Mouse (Mus musculus) erythroid progenitor cell, adult 5-6 weeks (primary cell): ENCODE results near the gene Pla2g16. TPM values are rescaled to one million over a fixed set of nuclear protein-coding genes. Genes with fewer than 3 reads are reported as not detected.

Experiments used
- ATAC-seq: replicated peaks from 2 replicates; pipeline ENCODE4 v1.8.0; 2016; ENCODE audit warnings: moderate number of reproducible peaks, mild to moderate bottlenecking, moderate TSS enrichment, inconsistent platforms; ENCODE audit not compliant: poor library complexity, low FRiP score, severe bottlenecking
- total RNA-seq, 2 experiments: library from RNA; stranded (forward) in 1 of 2; stranded (reverse) in 1 of 2; fragments of 150-400 nt in 1 of 2; fragments of 186-747, 209-891 nt in 1 of 2; gene quantifications; 2 replicates each; pipeline versions ENCODE4 v1.2.3 to v1.2.4; 2015 to 2017; ENCODE audit warnings: low replicate concordance in 2 of 2

Pla2g16 gene
- total RNA-seq, 2 experiments from 2014 or later, result 45.8 to 56.6 TPM

- ATAC-seq, result no peak
These were observed 5.4 kb downstream of the Pla2g16 start for GRCm38 (mm10) chr19:7562601-7563129.

GRCm38 (mm10) chr19:7563676-7564075 is 6.4 kb downstream of the Pla2g16 start:
- no peak for ATAC-seq

GRCm38 (mm10) chr19:7564457-7564856 is 7.2 kb downstream of the Pla2g16 start:
- no peak for ATAC-seq

- no peak for ATAC-seq
These were observed 9.6 kb downstream of the Pla2g16 start for GRCm38 (mm10) chr19:7566826-7567225.

GRCm38 (mm10) chr19:7568364-7568763 is 11.1 kb downstream of the Pla2g16 start:
- ATAC-seq, result no peak

- ATAC-seq, result no peak
These were observed 12.4 kb downstream of the Pla2g16 start for GRCm38 (mm10) chr19:7569650-7570049.

- no peak for ATAC-seq
These were observed 18.9 kb downstream of the Pla2g16 start for GRCm38 (mm10) chr19:7576180-7576579.

GRCm38 (mm10) chr19:7577710-7578109 is 20.5 kb downstream of the Pla2g16 start:
- ATAC-seq, result no peak

GRCm38 (mm10) chr19:7581042-7581441 is 23.8 kb downstream of the Pla2g16 start:
- ATAC-seq, result no peak

- no peak for ATAC-seq
These were observed 25.8 kb downstream of the Pla2g16 start for GRCm38 (mm10) chr19:7583101-7583500.

- ATAC-seq, result no peak
These were observed 26.3 kb downstream of the Pla2g16 start for GRCm38 (mm10) chr19:7583599-7583998.

GRCm38 (mm10) chr19:7585279-7585678 is 28.0 kb downstream of the Pla2g16 start:
- no peak for ATAC-seq

GRCm38 (mm10) chr19:7585764-7586163 is 28.5 kb downstream of the Pla2g16 start:
- ATAC-seq, result no peak

GRCm38 (mm10) chr19:7590795-7591194 is 33.5 kb downstream of the Pla2g16 start:
- no peak for ATAC-seq

- no peak for ATAC-seq
These were observed 34.8 kb downstream of the Pla2g16 start for GRCm38 (mm10) chr19:7592018-7592417.

GRCm38 (mm10) chr19:7595534-7595933 is 38.3 kb downstream of the Pla2g16 start:
- no peak for ATAC-seq

GRCm38 (mm10) chr19:7598481-7598880 is 41.2 kb downstream of the Pla2g16 start:
- no peak for ATAC-seq

- no peak for ATAC-seq
These were observed 44.3 kb downstream of the Pla2g16 start for GRCm38 (mm10) chr19:7601551-7601950.

- no peak for ATAC-seq
These were observed 46.8 kb downstream of the Pla2g16 start for GRCm38 (mm10) chr19:7604107-7604506.

GRCm38 (mm10) chr19:7605013-7605412 is 47.8 kb downstream of the Pla2g16 start:
- no peak for ATAC-seq

GRCm38 (mm10) chr19:7605930-7606783 is 48.9 kb downstream of the Pla2g16 start:
- no peak for ATAC-seq
